Mouse (Mus musculus): ENCODE measurements at regions not wholly inside any gene's neighbourhood (a gene's known extent, or its start where the extent isn't known, plus 50 kb on each side); places are given as distances from the start of the nearest gene placed in this dataset.

- H3K4me2 ChIP-seq: no peak overlapping the region
- H3K27ac ChIP-seq (replicated peaks): no peak overlapping the region
- H3K9me3 ChIP-seq (replicated peaks): no peaks in the 10 kb centered on the region
- peaks cover 21% of the 10 kb centered on the region for H3K4me1 ChIP-seq (replicated peaks)
- H3K4me3 ChIP-seq (replicated peaks): no peak overlapping the region
- no peak overlapping the region for H3K9ac ChIP-seq
- no peak for ATAC-seq (ENCODE audit: insufficient read depth)
- H3K36me3 ChIP-seq (replicated peaks): no peaks in the 10 kb centered on the region
- 48% methylated on average over 4 of the region's 4 CpGs for WGBS (ENCODE audit: insufficient replicate concordance)
- H3K27me3 ChIP-seq: peaks cover 15% of the 10 kb centered on the region; the same call in 1 of the 2 replicates
Measured at GRCm38 (mm10) chr17:26357784-26358183, 56.8 kb upstream of the Neurl1b start.

DNA sequence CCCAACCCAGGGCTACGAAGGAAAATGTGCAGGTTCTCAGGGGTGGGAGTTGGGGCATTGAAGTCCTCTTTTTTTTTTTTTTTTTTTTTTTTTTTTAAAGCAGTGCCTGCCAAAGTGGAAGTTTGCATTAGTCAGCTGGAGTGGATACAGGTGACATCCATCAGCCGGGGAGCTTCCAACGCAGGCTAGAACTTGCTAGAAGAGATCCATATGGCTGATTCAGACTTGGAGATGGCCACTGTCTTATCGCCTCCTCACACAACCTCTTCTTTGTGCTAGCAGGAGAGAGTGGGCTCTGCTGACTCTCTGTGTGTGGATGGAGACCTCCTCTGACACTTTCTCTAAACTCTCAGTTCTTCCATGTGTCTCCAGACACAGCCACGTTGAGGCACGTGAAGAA, 53.9 kb upstream of the Neurl1b start:
- Histone ChIP-seq H3K9ac (no peak overlapping the region), H3K9me3 (replicated peaks) (no peaks in the 10 kb centered on the region), H3K4me3 (replicated peaks) (no peak overlapping the region), H3K4me1 (replicated peaks) (peaks cover 27% of the 10 kb centered on the region), H3K27ac (replicated peaks) (no peak overlapping the region), H3K27me3 (peaks cover 21% of the 10 kb centered on the region), H3K4me2 (no peak overlapping the region), H3K36me3 (replicated peaks) (no peaks in the 10 kb centered on the region)
- no peak for ATAC-seq (ENCODE audit: insufficient read depth)
- WGBS (ENCODE audit: insufficient replicate concordance): 51% methylated on average over 6 of the region's 6 CpGs

DNA sequence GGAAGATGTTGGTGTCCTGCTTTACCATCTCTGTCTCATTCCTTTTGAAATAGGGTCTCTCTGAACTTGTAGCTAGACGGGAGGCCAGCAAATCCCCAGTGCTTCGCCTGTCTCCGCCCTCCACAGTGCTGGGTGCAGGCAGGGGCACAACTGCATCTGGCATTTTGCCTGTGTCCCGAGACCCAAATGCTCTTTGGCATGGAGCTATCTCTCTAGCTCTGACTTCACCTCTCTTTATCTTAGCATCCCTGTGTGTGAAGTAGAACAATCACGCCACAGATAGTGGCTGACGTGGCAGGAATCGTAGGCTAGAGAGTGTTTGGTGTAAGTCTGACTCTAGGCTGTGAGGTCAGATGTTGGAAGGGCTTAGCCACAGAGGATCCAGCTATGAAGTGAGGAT, 53.2 kb upstream of the Neurl1b start:
- H3K27me3 ChIP-seq: peaks cover 21% of the 10 kb centered on the region
- peak overlapping the region; percentile 44; the same call in 1 of the 2 replicates for H3K4me2 ChIP-seq
- peaks cover 27% of the 10 kb centered on the region for H3K4me1 ChIP-seq (replicated peaks)
- H3K27ac ChIP-seq (replicated peaks): no peak overlapping the region
- ATAC-seq (ENCODE audit: insufficient read depth): no peak
- H3K36me3 ChIP-seq (replicated peaks): no peaks in the 10 kb centered on the region
- no peaks in the 10 kb centered on the region for H3K9me3 ChIP-seq (replicated peaks)
- no peak overlapping the region for H3K9ac ChIP-seq
- WGBS (ENCODE audit: insufficient replicate concordance): 30% methylated on average over 7 of the region's 7 CpGs
- H3K4me3 ChIP-seq (replicated peaks): no peak overlapping the region

- Histone ChIP-seq H3K27ac (replicated peaks) (no peak overlapping the region), H3K9me3 (replicated peaks) (no peaks in the 10 kb centered on the region), H3K9ac (no peak overlapping the region), H3K4me3 (replicated peaks) (no peak overlapping the region), H3K4me2 (peak overlapping the region; percentile 44), H3K27me3 (peaks cover 21% of the 10 kb centered on the region), H3K4me1 (replicated peaks) (peaks cover 27% of the 10 kb centered on the region), H3K36me3 (replicated peaks) (no peaks in the 10 kb centered on the region)
- 25% methylated on average over 3 of the region's 3 CpGs for WGBS (ENCODE audit: insufficient replicate concordance)
- ATAC-seq (ENCODE audit: insufficient read depth): 0 out of 2 replicates have a peak, but pooled peaks have one; percentile 42
Measured at GRCm38 (mm10) chr17:26361992-26362391, 52.6 kb upstream of the Neurl1b start.

GRCm38 (mm10) chr17:26362586-26363361, 51.9 kb upstream of the Neurl1b start:
- H3K4me2 ChIP-seq: peak overlapping the region; percentile 34; the same call in 1 of the 2 replicates
- H3K27ac ChIP-seq (replicated peaks): no peak overlapping the region
- H3K9me3 ChIP-seq (replicated peaks): no peaks in the 10 kb centered on the region
- no peak overlapping the region for H3K4me3 ChIP-seq (replicated peaks)
- peaks cover 27% of the 10 kb centered on the region for H3K4me1 ChIP-seq (replicated peaks)
- no peak for ATAC-seq (ENCODE audit: insufficient read depth)
- peaks cover 21% of the 10 kb centered on the region for H3K27me3 ChIP-seq
- no peaks in the 10 kb centered on the region for H3K36me3 ChIP-seq (replicated peaks)
- H3K9ac ChIP-seq: no peak overlapping the region
- WGBS (ENCODE audit: insufficient replicate concordance): 49% methylated on average over 12 of the region's 12 CpGs

DNA sequence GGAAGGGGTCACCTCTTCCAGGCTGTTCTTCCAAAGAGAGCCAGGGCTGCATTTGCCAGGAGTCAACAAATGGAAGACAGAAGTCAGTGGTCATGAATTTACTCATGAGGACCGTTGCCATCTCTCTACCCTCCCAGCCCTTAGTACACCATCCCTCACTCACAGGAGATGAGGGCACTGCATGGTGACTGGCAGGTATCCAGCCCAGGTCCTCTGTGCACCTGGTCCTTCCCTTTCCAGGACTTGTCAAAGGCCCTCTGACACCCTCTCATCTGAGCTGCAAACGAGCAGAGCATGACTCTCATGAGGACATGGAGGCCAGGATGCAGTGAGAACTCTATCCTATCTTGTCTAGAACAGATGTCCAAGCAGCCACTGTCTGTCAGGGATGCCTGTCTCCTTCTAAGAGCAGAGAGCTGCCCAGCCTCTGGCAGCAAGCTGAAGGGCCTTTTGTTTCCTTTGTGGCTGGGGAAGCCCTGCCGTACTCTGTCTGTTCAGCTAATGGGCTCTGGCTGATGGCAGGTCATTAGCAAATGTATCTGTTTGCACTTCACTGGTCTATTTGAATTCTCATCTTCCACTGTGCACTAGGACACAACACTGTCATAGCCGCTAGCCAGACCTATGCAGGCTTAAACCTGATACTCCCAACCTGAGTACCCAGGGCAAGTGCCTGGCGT, 50.6 kb upstream of the Neurl1b start:
- Histone ChIP-seq H3K27me3 (peaks cover 17% of the 10 kb centered on the region), H3K27ac (replicated peaks) (no peak overlapping the region), H3K9ac (no peak overlapping the region), H3K4me1 (replicated peaks) (peaks cover 27% of the 10 kb centered on the region), H3K4me2 (no peak overlapping the region), H3K9me3 (replicated peaks) (no peaks in the 10 kb centered on the region), H3K4me3 (replicated peaks) (no peak overlapping the region), H3K36me3 (replicated peaks) (no peaks in the 10 kb centered on the region)
- 54% methylated on average over 5 of the region's 5 CpGs for WGBS (ENCODE audit: insufficient replicate concordance)
- no peak for ATAC-seq (ENCODE audit: insufficient read depth)
